Mouse (Mus musculus): ENCODE results near the gene Egr2.

DNA sequence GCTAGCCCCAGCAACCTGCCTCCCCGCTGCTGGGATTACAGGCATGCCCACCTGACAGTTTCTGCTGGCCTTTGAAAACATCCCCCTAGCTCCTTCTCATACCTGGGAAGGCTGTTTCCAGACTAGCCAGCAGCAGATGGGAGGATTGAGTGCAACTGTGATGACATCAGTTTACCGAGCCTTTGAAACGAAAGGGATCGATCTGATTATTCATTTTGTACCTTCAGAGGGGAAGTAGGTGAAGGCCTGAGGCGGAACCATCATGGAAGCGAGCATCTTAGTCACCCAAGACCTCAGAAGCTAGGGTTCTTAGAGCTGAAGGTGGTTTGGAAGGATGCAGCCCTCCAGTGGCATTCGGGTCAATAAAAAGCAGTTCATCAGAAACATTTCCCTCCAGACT lies 29.2 kb downstream of the Egr2 start:
- no peak for TF ChIP-seq CTCF (IDR thresholded peaks at IDR 0.05; ENCODE audit: low read depth)
- no peak for TF ChIP-seq EP300 (optimal IDR thresholded peaks at IDR 0.05)
